Mouse (Mus musculus) liver, embryonic 14.5 days (tissue): ENCODE results near the gene Socs7.

Experiments
- CTCF ChIP-seq: IDR thresholded peaks from 2 replicates; pipeline ENCODE4 v1.5.1; 2016; ENCODE audit warnings: antibody characterized with exemption, low read depth, control low read depth
- EP300 ChIP-seq: IDR thresholded peaks from 2 replicates; pipeline ENCODE4 v1.6.1; 2016; ENCODE audit warnings: antibody characterized with exemption, low read depth

DNA sequence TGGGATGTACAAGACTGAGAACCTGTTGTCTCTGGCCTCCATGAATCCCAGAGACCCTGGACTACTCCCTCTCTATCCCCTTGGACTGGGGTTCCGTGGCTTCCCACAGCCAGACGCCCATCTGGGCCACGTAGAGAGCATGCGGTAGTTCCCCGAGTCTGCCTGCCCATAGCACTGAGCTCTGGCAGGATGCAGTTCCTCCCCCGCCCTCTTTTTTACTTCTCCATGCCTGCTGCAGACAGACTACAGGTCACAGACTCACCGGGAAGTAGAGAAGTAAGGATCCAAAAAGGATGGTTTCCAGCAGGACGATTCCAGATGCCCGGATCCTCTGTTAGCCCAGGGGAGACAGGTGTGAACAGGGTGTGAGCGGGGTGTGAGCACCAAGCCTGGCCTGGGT, 16.9 kb upstream of the Socs7 start:
- TF ChIP-seq CTCF (no peak), EP300 (no peak)
